Mouse (Mus musculus) Muller cell, postnatal 12 days (primary cell): ENCODE measurements around the gene Pip4k2a.

Experiments used
- DNase-seq: peaks from one replicate; pipeline ENCODE4 v3.0.0-alpha.2; 2015; ENCODE audit errors: inconsistent ontology term

Gene Pip4k2a

DNA sequence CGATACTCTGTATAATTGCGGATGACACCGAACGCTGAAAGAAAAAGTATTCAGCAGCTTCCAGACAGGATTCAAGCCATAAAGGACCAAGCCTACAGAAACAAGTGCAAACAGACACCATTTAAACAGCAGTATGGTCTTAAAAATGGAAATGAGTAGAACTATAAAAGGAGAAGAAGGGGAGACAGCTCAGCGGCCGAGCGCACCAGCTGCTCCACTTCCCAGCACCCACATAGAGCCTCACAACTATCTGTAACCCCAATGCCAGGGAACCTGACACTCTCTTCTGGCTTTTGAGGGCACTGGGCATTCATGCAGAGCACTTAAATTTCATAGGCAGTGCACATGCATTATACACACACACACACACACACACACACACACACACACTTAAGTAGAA lies 18.3 kb downstream of the Pip4k2a start:
- no peak for DNase-seq

DNA sequence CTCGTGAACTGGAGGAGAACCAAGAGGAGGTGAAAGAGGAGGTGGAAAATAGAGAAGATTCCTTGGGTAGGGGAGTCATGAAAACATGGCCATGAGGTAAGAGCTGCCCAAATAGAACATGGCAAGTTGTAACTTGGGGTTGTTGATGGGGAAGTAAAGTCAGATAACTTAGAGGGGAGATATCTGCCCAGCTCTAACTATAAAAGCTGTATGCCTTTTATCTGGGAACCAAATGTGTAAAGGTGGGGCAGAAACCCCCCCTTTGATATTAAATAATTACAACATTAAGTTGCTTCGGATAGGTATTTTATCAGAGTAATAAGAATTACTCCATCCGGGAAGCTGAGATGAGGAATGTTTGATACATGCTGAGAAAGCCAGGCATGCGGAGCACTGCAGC lies 18.9 kb downstream of the Pip4k2a start:
- DNase-seq, result no peak

DNA sequence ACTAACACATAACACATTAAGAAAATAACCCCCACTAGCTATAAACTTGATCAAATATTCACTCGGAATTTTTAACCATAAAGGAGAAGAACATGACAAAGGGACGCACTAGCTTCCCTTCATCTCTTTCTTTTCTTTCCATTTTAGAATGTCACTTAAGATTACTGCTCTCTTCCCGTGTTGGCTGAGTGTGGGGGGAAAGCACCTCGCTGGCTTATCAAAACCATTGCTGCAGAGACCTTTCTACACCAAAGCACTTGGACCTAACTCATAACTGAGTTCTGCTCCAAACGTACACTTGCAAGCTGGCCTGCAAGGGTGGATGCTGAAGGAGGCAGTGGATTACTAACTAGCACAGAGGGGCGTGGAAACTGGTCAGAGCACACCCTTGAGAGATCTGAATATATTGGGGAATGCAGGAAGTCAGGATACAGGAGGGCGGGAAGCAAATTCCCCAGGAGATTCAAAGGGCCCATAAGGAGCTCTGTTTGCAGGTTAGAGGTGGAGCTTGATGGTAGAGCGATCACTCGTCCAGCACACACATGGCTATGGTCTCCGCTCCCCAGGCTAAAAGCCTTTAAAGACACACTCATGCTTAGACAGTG lies 20.6 kb downstream of the Pip4k2a start:
- DNase-seq, result no peak

DNA sequence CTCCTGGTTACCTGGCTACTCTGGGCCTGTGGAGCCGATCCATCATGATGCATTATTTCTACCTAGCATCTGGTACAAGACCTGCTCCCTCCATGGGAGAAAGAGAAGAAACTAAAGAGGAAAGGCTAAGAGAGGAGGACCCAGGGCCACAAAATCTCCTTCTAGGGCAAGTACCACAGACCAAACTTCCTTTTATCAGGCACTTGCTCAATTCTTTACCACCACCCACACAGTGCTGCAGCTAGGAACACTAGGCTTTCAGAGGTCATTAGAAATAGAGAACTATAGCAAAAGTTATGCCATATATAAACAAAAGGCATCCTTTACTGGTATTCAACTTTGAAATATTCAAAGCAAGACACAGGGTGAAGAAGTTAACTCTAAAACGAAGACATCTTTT lies 21.8 kb downstream of the Pip4k2a start:
- no peak for DNase-seq

DNA sequence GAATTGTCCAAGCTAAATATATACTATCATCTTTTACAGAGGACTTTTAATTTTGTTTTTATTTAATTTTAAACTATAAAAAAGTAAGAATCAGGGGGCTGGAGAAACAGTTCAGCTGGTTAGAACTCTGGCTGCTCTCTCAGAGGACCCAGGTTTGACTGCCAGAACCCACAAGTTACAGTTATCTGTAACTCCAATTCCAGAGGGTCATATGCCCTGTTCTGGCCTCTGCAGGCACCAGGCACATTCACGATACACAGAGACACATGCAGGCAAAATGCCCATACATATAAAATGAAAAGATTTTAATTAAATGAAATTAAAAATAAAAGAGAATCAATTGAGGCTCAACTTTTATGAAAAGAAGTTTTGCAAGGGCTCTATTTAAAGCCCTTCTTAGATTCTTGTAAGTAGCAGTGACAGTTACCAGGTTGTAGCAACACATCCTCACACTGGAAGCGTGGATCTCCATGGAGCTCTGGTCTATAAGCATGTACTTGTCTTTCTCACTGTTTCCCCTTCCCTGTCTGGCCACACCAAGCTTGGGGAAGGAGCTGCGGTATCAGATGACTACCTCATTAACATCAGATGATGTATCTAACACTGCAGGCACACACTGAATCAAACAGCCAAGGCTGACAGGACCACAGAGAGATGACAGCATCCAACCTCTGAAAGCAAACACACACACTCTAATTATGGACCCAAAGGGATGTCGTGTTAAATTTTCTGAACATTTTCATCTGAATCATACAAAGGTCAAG lies 22.9 kb downstream of the Pip4k2a start:
- peak; percentile 51 for DNase-seq

DNA sequence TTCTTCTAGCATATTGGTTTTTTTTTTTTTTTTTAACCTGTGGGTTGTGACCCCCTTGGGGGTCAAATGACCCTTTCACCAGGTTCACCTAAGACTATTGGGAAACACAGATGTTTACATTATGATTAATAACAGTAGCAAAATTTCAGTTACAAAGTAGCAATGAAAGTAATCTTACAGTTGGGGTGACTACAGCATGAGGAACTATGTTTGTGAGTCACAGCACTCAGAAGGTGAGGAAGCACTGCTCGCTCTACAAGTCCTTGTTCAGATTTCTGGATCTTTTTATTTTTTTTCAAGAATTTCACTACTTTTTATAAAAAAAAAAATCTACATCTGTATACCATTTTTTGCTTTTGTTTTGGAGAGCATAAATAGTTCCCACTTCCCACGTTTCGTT lies 26.4 kb downstream of the Pip4k2a start:
- no peak for DNase-seq

DNA sequence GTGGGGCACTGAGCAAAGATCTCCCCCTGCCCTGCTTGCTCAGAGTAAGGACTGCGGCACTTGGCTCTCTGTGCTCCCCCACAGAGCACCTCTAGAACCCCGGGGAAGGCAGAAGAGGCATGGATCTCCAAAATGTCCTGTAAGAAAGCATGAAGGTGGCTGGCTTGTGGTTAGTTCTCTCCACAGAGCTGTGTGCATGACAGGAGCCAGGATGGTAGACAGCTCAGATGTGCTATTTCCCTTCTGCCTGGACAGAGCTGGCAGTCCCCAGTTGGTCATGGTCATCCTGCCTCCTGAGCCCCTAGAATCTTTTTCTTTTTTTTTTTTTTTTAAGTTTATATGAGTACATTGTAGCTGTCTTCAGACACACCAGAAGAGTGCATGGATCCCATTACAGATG lies 27.5 kb downstream of the Pip4k2a start:
- no peak for DNase-seq

DNA sequence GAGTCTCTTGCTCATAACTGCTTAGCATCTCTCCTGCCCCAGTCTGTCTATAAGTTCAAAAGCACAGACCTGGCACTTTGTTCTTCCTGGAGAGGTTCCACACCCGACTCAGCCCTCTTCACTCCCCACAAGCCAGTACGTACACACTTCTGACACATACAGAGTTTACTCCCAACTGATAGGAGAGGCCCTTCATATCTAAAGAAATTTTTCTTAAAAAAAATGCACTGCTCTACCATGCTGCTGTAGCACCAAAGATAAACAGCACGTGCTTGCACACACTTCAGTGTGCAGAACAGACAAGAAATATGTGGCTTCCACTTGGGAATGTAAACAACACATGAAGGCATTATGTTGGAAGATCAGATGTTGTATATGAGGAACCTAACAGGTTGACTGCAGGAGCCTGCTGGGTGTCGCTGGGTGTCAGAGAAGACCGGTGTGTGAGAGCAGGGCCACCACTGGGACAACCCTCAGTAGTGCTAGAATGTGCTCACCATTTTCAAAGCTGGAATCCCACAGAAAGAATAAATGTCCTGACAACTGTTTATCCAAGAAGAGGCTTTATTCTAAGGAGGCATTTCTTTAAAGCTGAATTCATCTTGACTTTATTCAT lies 28.8 kb downstream of the Pip4k2a start:
- DNase-seq, result no peak

DNA sequence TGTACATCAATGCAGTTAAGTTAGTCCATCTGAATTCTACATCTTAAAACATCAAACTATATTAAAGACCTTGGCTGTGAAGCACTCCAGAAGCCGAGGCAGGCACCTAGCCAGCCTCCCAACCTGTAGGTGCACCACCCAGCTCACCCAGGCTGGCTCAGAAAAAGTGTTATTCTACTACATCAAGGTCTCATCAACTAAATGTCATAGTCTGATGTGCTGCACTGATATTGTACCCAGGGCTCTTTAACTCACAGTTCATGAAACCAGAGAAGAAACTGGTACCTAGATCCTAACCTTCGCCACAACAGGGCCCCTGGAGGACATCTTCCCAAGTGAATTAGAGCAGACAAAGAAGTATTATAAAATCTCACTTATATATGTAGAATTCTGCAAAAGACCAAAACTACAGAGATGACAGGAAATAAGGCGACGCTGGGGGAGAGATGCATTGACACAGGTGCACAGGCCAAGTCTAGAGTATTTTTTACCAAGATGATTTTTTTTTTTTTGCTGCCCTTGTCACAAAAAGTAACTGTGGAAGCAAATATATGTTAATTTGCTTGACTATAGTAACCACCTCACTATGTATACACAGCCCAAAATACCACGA lies 30.4 kb downstream of the Pip4k2a start:
- no peak for DNase-seq

DNA sequence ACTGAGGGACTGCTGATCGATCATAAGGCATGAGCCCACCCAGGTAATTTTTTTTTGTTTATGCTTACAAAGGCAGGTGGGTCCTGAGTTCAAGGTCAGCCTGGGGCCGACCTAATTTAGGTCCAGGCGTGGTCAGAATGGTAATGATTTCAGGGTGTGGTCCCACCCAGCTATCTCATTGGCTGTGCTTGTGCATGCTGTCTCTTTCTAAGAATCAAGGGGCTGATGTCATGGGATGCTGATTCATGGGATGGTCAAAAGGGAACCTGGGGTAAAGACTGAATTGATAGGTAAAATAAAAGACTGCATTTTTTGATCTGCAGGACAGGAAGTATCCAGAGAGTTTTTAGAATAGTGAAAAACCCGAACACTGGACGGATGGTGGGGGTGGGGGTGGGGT lies 31.4 kb downstream of the Pip4k2a start:
- no peak for DNase-seq

DNA sequence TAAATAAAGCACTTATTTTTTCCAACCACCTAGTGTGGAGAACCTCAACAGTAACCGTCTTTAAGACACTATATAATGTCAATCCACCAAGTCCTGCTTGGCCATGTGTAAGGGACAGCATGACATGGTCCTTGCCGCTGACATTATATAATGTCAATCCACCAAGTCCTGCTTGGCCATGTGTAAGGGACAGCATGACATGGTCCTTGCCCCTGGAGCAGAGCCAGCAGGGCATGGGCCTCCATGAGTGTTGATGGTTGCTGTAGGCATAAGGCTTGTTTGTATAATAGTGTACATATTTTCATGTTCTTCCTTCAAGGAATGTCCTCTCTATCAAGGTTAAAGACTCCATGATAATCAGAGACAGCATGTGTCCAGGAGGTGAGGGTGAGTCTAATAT lies 32.0 kb downstream of the Pip4k2a start:
- DNase-seq, result no peak

DNA sequence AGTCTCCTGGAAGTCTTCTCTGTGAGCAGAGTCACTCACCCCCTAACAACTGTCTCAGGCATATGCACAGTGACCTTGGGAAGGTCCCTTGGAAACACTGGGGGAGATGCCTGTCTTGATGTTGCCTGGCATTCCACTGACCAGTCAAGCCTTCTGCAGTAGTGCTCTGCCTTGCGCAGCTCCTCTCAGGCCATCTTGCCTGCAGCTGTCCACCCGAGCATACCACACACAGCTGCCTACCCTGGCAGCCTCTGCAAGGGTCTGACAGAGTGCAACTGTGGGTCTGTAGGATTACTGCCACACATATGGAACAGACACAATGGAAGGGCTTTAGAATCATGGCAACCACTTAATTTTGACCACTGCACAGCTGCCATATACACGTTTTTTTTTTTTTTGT lies 32.8 kb downstream of the Pip4k2a start:
- no peak for DNase-seq

DNA sequence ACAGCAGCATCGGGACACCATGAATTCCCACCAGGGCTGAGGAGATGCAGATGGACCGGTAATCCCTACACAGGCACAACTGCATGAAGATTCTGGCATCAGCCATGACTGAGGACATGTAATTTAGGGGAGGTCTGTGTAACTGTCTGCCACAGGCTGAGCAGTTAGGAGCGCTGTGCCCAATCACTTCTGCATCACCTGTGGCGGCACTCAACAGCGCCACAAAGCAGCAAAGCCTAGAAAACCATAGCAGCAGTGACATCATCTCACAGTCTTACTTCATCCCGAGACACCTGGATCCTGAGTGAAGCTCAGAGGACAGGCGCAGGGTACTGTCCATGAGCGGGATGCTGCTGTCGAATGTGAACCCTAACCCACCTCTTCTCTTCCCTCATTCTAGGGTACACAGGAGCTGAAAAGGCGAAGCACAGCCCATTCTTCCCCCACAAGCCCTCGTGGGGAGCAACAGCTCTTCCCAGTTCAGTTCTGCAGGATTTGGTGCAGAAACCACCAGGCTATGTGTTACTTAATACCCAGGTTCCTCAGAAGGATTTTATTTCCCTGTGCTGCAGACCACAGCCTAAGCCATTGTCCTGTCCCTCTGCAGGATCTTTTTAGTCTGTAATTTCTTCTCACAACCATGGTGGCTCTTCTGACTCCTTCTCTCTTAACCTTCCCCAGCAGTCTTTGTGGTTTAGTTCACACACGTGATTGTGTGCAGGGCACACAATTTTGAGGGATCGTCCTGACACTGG lies 34.5 kb downstream of the Pip4k2a start:
- no peak for DNase-seq

DNA sequence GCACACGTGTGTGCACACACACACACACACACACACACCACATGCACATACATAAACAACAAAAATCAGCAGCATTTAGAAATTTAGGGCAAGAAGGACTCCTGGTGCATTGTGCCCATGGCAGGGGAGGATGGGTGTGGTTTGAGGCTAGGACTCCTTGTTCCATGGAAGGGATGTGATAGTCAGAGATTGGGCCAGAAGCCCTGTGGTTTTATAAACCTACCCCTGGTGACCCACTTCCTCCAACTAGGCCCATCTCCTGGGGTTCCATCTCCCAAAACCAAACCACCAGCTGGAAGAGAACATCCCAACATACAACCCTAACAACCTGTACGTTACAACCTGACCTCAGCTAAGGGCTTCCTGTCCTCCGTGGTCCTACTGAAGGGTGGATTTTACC lies 35.4 kb downstream of the Pip4k2a start:
- DNase-seq, result no peak

DNA sequence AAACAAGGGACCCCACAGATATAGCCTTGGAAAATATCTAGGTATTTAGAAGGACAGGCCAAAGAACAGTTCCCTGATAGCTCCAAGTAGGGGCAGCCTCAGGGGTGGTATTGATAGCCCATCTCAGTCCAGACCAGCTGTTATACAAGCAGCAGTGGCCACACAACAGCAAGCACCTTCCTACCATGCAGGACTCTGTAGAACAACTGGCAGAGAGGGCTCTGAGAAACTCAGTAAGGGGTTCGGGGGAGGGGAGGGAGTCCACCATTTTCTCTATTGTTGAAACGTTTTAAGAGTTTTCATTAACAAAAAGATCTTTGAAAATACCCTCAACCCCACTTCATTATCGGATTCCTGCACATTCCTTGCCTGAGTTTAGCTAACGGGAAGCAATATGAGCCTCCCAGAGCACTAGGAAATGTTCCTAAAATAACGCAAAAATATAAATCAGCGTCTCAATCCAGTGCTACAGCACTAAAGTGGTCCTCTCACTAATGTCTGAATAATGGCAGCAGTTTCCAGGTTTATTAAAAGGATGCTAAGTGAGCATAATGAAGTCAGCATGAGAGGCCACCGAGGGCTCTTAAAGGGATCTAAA lies 37.5 kb downstream of the Pip4k2a start:
- DNase-seq, result no peak

DNA sequence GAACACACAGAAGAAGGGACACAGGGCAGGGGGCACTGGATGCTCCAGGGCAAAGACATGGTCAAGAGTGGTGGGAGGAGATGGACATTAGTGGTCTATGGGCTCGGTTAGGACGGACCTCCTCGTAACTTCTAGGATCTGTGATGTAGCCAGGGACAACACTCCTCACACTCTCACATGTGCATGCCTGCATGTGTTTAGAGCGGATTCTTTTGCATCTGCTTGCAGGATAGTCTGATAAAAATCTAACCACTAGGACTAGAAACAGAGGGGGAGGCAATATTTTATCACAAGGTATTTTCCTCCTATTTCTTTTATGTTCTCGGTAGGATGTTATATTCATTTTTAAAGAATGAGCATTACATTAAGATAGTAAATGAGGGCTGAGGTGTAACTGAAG lies 38.4 kb downstream of the Pip4k2a start:
- no peak for DNase-seq

DNA sequence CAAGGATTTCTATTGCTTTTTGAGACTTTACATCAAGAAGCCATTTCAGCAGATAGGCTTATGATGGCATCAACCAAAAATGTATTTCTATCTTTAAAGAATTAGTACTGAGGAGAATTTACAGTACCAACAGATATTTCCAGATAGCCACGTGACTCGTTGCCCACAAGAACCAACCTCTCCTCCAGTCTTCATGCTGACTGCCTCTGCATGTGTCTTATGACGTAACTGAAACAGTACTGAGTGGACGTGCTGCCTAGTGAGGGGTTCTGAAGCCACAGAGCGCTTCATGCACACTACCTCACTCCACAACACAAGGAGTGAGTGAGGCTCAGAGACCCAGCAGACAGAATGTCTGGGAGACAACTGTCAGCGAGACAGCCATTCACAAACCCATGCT lies 38.9 kb downstream of the Pip4k2a start:
- no peak for DNase-seq

DNA sequence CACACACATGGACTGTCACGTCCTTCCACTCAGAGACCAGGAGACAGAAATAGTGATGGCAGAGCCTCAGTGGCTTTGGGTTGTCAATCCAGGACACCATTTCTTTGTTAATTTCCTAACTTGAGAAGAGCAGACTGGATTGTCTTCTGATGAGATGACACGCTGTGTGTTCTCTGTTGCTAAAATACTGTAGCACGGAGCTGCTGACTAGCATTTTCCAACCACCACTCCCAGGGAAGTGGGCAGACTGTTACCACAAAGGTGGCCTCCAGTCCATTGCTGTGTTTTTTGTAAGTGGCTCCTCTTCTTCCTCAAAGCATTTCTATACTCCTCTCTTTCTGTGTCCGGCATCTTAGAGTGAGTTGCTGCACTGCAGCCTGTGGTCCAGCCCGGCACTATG lies 39.4 kb downstream of the Pip4k2a start:
- DNase-seq, result no peak

DNA sequence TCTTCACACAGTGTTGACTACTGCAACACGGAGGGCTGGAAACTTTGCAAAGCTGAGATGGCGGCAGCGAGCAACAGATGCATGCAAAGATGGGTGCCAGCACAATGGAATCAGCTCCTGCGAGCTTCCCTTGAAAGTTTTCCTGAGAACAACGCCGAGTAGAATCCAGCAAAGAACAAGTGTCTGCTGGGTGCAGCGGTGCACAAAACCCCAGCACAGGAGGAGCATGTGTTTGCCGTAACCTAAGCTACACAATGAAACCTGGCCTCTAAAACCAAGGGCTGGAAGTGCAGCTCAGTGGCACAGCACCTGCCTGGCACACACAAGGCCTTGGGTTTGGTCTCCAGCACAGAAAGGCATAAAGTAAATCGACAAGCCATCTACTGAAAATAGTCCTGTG lies 39.9 kb downstream of the Pip4k2a start:
- no peak for DNase-seq

DNA sequence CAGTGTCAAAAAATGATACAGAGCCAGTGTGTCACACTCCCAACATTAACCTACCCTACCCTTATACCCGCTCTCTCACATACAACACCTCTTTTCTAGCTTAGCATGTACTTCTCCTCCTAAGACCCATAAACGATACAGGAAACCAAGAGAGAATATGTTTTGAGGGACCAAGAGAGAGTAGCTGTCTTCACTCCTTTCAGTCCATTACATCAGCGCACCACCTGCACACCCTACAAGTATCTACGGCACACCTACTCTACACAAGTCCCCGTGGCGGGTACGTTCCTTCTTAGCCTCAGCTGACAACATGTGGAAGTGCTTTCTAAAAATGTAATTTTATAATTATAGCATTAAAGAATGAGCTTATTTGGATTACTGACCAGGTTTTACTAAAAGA lies 40.5 kb downstream of the Pip4k2a start:
- DNase-seq, result no peak

DNA sequence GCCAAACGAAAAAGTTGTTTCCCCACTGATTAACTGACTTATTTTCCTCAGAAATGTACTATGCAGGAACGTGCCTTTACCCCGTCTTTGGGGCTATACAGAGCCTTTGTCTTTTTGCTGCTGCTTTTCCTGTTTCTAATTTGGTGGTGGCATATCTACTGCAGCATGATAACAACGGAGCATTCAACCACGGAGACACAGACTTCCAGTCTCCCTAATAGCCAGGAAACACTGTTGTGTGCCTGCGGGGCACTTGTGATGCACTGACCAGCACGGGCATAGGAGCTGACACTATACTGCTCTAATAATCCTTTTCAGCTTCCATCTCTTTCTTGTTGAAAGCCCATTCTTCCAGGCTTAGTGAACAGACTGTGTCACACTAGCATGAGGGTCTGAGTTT lies 41.0 kb downstream of the Pip4k2a start:
- DNase-seq, result no peak

DNA sequence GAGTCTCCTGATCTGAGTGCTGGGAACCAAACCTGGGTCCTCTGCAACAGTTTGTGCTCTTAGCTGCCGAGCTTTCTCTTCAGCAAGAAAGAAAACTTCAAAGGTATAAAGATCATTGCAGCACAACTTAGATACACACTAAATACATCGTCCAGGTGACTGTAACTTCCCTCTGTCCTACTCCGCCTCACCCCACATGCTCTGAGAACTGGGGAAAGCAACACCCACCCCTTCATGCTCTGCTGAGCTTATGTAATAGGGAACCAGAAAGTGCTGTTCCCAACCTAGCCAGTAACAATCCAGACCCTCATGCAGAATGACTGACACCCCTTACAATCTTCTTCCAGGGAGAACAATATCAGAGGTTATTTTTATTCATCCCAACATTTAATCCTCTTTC lies 41.5 kb downstream of the Pip4k2a start:
- no peak for DNase-seq
